Mouse (Mus musculus) neutrophil, adult 65 days (primary cell): Measurements from ENCODE around the gene Pidd1. TPM values are rescaled to one million over a fixed set of nuclear protein-coding genes. Genes with fewer than 3 reads are reported as not detected.

Experiments used
- total RNA-seq: library from RNA; stranded (reverse); gene quantifications from 2 replicates; pipeline ENCODE4 v1.2.4, GENCODE M21; 2023

Gene Pidd1
- 7.9 and 11.7 TPM in 2 replicates for total RNA-seq

DNA sequence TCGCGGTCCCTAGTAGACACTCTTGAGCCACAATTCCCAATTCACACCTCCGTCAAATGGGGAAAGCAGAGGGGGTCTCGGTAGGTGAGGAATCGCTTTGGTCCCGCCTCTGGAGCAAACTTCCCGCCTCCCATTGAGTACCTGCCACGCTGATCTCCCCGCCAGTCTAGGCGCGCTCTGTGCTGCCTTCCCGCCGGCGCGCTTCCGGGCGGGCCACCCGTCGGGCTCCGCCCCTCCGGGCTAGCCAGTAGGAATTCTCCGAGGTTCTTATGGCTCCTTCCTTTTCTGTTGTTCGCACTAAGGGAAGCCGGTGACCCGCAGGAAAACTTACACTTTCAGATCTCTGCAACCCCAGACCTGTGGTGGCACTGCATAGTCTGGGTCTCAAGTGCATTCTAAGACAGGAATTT is at the start of gene Pidd1:
Gene Pidd1, minus strand, starts transcription at position 198 of the 410 bp plus-strand sequence.

DNA sequence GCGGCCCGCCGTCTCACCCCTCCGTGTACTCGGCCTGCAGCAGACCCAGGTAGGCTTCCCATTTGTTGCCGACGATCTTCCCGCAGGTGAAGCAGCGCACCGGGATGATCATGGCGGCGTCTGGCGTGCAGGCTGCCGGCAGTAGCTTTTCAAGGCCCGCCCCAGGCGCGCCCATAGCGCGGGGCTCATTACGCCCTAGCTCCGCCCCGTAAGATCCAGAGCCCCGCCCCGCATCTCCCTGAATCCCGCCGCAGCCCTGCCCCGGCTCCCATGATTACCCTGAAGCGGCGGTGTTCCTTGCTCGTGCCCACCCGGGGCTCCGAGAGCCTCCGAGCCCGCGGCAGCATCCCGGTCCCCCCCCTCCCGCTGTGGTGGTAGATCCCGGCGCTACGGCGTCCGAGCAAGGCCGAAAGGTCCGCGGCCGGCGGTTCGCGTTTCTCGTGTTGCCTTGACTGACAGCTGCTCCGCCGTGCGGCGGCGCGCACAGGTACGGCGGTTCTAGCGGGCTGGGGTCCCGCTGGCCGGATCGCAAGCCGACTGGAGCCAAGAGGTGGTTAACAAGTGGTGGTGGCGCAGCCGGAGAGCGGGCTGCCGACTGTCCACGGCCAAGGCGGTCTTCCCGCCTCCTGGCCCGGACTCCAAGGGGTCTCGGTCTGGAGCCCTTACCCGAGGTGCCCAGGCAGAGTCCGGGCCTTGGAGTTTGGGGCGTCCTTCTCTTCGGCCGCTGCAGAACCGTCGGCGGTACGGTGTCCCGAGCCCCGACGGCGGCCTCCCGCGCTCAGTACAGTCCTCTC is 31.4 kb upstream of the Pidd1 start, which contains the start of the genes Polr2l and Tspan4:
Gene Polr2l, minus strand, starts transcription at position 122 of the 794 bp plus-strand sequence.
Gene Tspan4, plus strand, starts transcription at position 230 of the 794 bp plus-strand sequence.

DNA sequence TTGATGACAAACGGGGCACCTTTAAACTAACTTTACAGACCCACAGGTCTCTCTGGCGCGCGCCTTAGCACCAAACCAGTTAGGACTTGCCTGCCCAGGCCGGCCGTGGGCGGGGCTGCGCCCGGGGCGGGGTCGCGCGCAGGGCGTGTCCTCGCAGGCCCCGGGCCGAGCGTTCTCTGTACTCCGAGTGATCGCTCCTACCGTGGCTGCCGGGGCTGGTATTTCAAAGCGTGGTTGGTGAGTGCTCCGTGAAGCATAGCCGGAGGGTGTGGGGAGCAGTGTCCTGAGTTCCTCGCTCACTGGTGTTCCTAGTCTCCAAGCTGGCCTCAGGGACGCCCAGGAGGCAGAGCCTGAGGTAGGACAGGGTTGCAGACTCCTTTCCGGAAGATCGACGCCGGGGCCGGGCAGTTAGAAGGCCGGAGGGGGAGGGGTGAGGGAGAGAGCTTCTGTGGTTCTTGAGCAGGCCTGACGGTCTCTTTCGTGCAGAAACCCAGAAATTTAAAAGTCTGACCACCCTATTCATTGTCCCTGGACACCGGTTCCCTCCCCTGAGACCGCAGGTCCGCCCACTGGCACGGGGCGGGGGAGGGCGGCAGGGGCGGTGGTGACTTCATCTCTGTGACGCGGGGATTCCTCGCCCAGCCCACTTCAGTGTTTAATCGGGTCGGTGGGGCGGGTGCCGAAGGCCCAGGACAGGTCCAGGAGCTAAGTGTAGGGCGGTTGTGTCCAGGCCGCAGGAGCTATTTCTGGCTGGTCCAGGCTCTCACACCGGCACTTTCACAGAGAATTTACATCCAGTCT is 23.6 kb upstream of the Pidd1 start, which contains the start of gene Cd151:
Gene Cd151, plus strand, starts transcription at position 163 of the 801 bp plus-strand sequence.

DNA sequence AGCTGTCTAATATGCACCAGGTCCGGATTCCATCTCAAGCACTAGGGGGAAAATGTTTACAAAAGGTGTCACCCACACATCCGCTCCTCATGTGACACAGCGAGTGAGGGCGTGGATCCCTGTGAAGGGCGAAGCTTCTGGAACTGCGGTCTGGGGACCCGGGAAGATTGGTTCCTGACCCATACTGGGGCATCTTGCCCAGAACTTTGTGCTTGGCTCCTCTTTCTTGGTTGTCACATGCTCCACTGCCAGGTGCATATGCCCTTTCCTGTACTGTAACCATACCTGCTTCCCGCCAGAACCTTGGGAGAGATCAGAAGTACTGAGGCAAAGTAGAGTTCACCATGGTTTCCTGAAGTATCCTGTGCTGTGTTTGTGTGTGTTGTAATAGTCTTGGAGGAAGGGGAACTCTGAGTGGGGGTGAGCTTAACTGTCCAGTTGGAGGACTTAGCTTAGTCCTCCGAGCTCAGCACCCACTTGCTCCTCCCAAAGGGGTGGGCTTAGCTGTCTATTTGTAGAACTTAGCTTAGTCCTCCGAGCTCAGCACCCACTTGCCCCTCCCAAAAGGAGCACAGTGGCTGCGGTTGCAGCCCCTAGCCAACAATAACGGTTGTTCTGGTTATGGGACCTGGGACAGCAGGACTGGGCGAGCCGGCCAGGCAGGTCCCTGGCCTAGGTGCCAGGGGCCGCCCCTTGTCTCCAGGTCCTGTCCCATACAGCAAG is 16.7 kb upstream of the Pidd1 start, which contains the start of gene Cracr2b:
Gene Cracr2b, plus strand, starts transcription at position 704 of the 723 bp plus-strand sequence.

DNA sequence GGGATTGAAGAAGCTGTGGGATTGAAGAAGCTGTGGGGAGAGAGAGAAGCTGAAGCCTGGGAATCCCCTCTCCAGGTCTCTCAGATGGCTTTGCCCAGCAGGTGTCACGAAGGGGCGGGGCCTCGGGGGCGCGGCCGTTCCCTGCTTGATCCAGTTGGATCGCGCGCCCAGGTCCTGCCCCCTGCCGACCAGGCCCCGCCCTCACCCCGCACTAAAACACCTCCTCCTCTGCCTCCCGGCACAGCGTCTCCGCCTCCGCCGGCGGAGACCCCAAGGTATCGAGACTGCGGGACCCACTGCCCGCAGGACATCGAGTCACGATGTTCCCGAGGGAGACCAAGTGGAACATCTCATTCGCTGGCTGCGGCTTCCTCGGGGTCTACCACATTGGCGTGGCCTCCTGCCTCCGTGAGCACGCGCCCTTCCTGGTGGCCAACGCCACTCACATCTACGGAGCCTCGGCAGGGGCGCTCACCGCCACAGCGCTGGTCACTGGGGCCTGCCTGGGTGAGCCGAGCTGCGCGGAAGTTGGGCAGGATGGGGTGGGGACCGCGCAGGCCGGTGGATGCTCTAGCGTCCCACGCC is 11.2 kb upstream of the Pidd1 start, which contains the start of gene Pnpla2:
Gene Pnpla2, plus strand, starts transcription at position 232 of the 585 bp plus-strand sequence.

DNA sequence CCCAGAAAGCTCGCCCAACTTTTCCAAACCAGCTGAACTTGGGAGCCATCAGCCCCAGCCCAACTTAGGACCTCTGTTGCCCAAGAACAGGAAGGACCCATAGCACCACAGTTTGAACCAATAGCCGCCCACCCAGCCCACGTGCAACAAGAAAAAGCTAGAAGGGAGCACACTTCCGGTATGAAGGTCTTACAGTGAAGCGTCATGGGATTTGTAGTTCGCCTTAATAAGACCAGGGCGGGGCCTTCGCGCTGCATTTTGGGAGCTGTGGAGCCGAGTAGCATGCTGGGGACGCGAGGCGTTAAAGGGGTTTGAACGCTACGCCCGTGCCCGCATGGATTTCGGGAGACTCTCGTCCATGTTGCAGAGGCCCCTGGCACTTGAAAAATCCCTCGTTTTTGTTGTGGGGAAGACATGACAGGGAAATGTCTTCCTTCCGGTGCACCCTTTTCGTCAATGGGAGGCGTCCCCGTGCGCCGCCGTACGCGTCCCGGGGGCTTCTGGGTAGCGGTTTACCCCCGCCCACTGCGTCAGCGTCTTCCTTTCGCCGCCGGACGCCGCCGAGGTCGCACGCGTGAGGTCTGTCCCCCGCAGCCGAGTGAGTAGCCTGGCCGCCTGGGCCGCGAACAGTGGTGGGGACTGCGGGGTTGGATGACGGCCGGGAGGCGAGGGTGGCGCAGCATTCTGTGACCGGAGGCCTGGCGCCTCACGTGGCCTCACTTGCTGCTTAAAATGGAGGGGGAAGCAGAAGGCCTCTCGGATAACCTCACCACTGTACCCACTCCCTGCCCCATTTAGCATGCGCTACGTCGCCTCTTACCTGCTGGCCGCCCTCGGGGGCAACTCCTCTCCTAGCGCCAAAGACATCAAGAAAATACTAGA is 3.5 kb upstream of the Pidd1 start, which contains the start of gene Rplp2:
Gene Rplp2, plus strand, starts transcription at position 261 of the 882 bp plus-strand sequence.

DNA sequence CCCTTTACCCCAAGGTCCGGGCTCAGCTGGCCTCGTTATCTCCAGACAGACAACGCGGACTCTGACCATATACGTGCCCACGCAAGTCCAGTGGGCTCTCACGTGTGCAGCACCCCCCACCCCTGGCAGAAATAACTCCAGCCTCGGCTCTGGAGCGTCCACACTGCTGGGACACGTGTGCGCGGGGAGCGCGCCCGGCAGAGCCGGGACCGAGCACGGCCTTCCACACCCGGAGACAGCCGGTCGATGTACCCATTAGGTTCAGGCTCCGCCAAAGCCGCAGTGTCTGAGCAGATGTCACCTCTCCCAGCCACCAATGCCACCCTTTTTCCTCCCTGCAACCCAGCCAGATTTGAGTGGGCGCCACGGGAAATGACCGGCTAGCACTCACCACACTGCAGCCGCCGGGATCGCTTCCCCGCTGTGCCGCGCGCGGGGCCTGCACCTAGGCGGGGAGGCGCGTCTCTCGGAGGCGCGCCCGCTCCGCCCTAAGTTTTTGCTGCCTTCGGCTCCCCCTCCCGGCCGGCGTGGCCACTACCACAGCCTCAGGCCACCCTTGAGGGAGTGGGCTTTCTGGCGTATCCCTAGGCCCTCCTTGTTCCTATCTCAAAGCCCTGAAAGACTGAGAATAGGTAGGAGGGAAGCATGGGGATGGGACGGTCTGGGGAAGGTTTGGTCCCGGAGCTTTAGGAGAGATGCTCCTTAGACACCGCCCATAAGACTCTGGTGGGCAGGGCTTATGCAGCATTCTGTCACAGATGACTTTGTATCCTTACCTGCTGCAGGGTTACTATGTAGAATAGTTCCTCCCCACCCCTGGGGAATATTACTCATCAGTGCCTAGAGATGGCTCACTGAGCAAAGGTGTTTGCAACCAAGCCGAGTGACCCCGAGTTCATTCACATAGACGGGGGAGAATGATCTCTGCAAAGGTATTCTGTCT is 6.4 kb downstream of the Pidd1 start, which contains the start of gene Slc25a22:
Gene Slc25a22, minus strand, starts transcription at position 715 of the 943 bp plus-strand sequence.

DNA sequence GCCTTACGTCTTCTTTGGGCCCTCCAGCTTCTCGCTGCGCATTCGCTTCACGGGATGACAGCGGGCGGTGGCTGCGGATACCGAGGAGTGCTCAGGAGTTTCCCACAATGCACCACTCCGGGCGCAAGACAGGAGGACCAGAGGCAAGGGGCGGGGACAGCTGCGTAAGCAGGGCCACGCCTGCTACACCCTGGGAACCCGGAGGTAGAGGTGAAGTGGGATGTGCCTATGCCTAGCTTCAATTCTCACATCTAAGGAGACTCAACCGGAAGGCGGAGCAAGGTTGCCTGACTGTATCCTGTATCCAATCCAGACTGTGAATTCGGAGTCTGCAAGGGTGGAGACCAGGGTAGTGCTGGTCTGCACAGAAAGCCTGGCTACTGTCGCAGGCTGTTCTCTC is 14.5 kb downstream of the Pidd1 start, which contains the start of gene Cend1:
Gene Cend1, minus strand, starts transcription at position 182 of the 400 bp plus-strand sequence.

DNA sequence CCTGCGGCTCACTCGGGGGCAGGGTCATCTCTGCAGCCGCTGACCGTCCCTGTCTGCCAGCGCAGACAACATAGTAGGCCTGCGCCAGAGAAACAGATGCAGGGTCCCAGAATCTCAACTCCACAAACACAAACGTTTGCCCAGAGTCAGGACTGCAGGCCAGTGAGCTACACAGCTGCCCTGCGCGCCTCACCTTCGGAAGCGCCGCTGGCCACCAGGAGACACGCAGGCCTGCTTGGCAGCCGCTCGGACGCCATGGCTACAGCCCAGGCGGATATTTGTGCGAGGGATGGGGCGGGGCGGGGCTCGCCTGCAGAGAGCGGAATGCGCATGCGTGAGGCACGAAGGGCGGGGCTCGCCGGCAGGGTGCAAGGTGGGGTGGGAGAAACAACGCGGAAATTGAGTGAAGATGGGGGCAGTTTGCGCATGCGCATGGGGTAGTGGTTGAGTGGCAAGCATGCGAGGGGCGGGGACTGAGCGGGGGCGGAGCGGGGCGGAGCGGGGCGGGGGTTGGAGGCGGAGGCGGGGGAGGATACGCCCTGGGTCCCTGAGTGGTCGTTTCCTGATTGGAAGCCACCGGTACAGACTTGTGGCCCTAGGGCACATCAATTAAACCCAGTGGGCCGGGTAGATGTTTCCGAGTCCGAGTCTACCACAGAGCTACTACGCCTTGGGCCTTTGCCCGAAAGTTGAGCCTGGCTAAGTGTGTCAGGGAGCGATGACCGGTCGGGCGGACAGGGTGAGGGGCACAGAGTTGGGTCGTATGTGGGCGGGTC is 29.8 kb downstream of the Pidd1 start, which contains the start of gene Gatd1:
Gene Gatd1, minus strand, starts transcription at position 328 of the 776 bp plus-strand sequence.

DNA sequence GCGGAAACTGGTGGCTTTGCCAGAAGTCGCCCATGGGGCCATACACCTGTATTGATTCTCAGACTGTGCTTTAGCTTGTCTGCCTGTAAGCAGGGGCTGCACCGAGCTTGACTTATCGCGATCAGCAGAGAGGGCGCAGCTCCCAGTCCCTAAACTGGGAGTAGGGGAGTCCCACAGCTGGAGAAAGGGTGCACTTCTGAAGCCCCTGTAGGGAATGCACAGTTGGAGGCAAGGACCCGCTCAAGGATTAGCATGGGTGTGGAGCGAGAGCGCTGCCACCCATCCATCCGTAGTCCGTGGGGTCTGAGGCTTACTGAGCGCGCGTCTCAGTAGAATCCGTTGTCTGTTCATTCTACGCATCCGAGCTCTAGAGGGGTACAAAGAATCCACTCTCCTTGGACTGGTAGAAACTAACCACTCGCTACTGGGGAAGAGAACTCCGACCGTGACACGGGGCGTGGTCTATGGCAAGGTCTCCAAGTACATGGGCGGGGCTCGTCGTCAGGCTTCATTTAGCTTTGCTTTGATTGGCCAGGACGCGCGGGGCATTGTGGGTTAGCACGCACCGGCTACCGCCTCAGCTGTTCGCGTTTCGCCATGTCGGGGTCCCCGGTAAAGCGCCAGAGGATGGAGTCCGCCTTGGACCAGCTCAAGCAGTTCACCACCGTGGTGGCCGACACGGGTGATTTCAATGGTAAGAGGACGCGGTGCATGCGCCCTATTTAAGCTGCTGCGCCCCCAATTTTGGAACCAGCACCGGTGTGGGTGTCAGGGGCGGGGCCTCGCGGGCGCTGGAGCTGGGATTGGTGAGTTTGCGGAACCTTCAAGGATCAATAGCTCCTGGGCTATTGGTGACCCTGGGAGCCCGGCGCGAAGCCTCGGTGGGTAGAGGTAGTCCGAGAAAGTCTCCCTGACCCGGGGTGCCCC is 51.9 kb downstream of the Pidd1 start, which contains the start of gene Taldo1:
Gene Taldo1, plus strand, starts transcription at position 575 of the 927 bp plus-strand sequence.

Other genes starting within 250 kb of the Pidd1 start
- gene Lrrc56, start 249.9 kb downstream of the Pidd1 start, total RNA-seq = 4.2 and 4.5 TPM in 2 replicates
- 0.18 TPM in 1 of 2 replicates, not detected in the other for gene Lmntd2, start 229.9 kb downstream of the Pidd1 start, total RNA-seq
- gene Rassf7, start 228.2 kb downstream of the Pidd1 start, total RNA-seq = 2.7 and 5.1 TPM in 2 replicates
- 89.4 and 114 TPM in 2 replicates for gene Phrf1, start 215.2 kb downstream of the Pidd1 start, total RNA-seq
- 21.6 and 37.9 TPM in 2 replicates for gene Irf7, start 177.5 kb downstream of the Pidd1 start, total RNA-seq
- gene Cdhr5, start 167.2 kb downstream of the Pidd1 start, total RNA-seq = not detected in 2 replicates
- gene Sct, start 164.9 kb downstream of the Pidd1 start, total RNA-seq = not detected in 2 replicates
- gene Drd4, start 152.0 kb downstream of the Pidd1 start, total RNA-seq = not detected in 2 replicates
- 24.8 and 29.7 TPM in 2 replicates for gene Deaf1, start 116.3 kb downstream of the Pidd1 start, total RNA-seq
- gene Tmem80, start 116.3 kb downstream of the Pidd1 start, total RNA-seq = 7.0 and 7.4 TPM in 2 replicates
- 0.47 and 0.66 TPM in 2 replicates for gene Eps8l2, start 105.1 kb downstream of the Pidd1 start, total RNA-seq
- gene Taldo1, start 51.8 kb downstream of the Pidd1 start, total RNA-seq = 730 and 774 TPM in 2 replicates
- 15.3 and 17.2 TPM in 2 replicates for gene Gatd1, start 29.9 kb downstream of the Pidd1 start, total RNA-seq
- gene Cend1, start 14.5 kb downstream of the Pidd1 start, total RNA-seq = not detected in 2 replicates
- 10.3 and 12.4 TPM in 2 replicates for gene Slc25a22, start 6.1 kb downstream of the Pidd1 start, total RNA-seq
- gene Rplp2, start 3.3 kb upstream of the Pidd1 start, total RNA-seq = 574 and 716 TPM in 2 replicates
- gene Pnpla2, start 11.2 kb upstream of the Pidd1 start, total RNA-seq = 113 and 121 TPM in 2 replicates
- 5.1 and 7.2 TPM in 2 replicates for gene Cracr2b, start 17.1 kb upstream of the Pidd1 start, total RNA-seq
- gene Cd151, start 23.4 kb upstream of the Pidd1 start, total RNA-seq = 9.1 and 14.0 TPM in 2 replicates
- 8.3 and 8.5 TPM in 2 replicates for gene Polr2l, start 31.1 kb upstream of the Pidd1 start, total RNA-seq
- 1.5 and 3.1 TPM in 2 replicates for gene Tspan4, start 31.2 kb upstream of the Pidd1 start, total RNA-seq
- gene Chid1, start 95.8 kb upstream of the Pidd1 start, total RNA-seq = 16.3 and 17.7 TPM in 2 replicates
- gene Ap2a2, start 118.1 kb upstream of the Pidd1 start, total RNA-seq = 76.8 and 96.1 TPM in 2 replicates
- 0.07 and 0.16 TPM in 2 replicates for gene Muc6, start 211.3 kb upstream of the Pidd1 start, total RNA-seq
- 0.86 and 0.95 TPM in 2 replicates for gene Muc2, start 246.3 kb upstream of the Pidd1 start, total RNA-seq